Mouse (Mus musculus) G1E (cell line): Measurements from ENCODE around the gene Myo1b. TPM values are rescaled to one million over a fixed set of nuclear protein-coding genes. Genes with fewer than 3 reads are reported as not detected.

Experiments used
- ATAC-seq: 2 replicates; pipeline ENCODE4 v1.8.0; 2016; ENCODE audit warnings: mild to moderate bottlenecking; ENCODE audit not compliant: insufficient number of reproducible peaks, poor library complexity, low FRiP score, severe bottlenecking; ENCODE audit errors: extremely low read depth
- DNase-seq: peaks from one replicate; pipeline ENCODE4 v3.0.0; 2012; ENCODE audit warnings: low spot score
- H3K27me3 ChIP-seq: 2 replicates; pipeline ENCODE4 v1.6.1; 2012; ENCODE audit warnings: mild to moderate bottlenecking, low read length, inconsistent platforms; ENCODE audit not compliant: insufficient read depth
- H3K36me3 ChIP-seq: replicated peaks from 2 replicates; pipeline ENCODE3; 2012; ENCODE audit warnings: mild to moderate bottlenecking, inconsistent platforms
- H3K4me1 ChIP-seq: 2 replicates; pipeline ENCODE4 v1.6.1; 2012; ENCODE audit warnings: low read depth, low read length, inconsistent platforms, mixed read lengths; ENCODE audit not compliant: insufficient read depth
- H3K4me3 ChIP-seq: 2 replicates; pipeline ENCODE4 v1.5.1; 2012; ENCODE audit warnings: low read depth, mild to moderate bottlenecking, inconsistent platforms, low read length, moderate library complexity, mixed read lengths
- H3K9me3 ChIP-seq: replicated peaks from 2 replicates; pipeline ENCODE4 v1.6.1; 2012; ENCODE audit warnings: inconsistent platforms
- CTCF ChIP-seq: IDR thresholded peaks from 2 replicates; pipeline ENCODE4 v1.5.1; 2012; ENCODE audit warnings: low read depth, low read length, inconsistent platforms, mixed read lengths
- GATA1 ChIP-seq: IDR thresholded peaks from 2 replicates; pipeline ENCODE4 v1.6.1; 2012; ENCODE audit warnings: borderline replicate concordance, low read length, inconsistent platforms, mixed read lengths
- GATA2 ChIP-seq: IDR thresholded peaks from 2 replicates; pipeline ENCODE4 v1.6.1; 2012; ENCODE audit warnings: low read depth, low read length, inconsistent platforms, borderline replicate concordance
- POLR2AphosphoS5 ChIP-seq: IDR thresholded peaks from 2 replicates; pipeline ENCODE4 v1.6.1; 2012; ENCODE audit warnings: low read depth, low read length, inconsistent platforms; ENCODE audit not compliant: insufficient replicate concordance
- TAL1 ChIP-seq: conservative IDR thresholded peaks from 2 replicates; pipeline ENCODE4 v1.6.1; 2012; ENCODE audit warnings: low read depth, low read length, inconsistent platforms, mixed read lengths
- polyA plus RNA-seq: library from polyadenylated mRNA; stranded (reverse); fragments of >175 nt; gene quantifications from 2 replicates; pipeline ENCODE4 v1.2.3, GENCODE M21; 2012
- total RNA-seq, 2 experiments: library from RNA; stranded (forward) in 1 of 2; stranded (reverse) in 1 of 2; fragments of 200-1000 nt in 1 of 2; fragments of >200 nt in 1 of 2; fragmentation: Nextera tagmentation in 1 of 2; gene quantifications; 2 replicates each; pipeline ENCODE4 v1.2.3; 2014 to 2017

Gene Myo1b
- total and polyA plus RNA-seq, 3 experiments, result 0.98 TPM; not detected in 2

DNA sequence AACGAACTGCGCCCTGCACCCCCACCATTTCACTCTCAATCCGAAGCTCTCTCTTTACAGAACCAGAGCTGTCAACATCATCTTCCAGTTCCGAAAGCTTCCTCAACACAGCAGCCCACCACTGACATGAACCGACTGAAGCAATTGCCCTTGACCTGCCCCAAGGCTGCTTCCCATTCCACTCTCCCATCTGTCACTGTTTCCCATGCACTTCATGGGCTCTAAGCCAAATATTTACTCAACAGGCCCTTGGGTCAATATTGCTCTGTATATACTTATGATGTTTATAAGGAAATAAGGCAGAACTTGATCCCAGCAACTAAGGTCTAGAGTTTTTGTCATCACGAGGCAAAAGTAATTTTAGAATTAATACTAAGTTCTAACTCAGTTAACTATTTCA, 133.8 kb downstream of the Myo1b start:
- TF ChIP-seq GATA2, result no peak
- no peak for TF ChIP-seq GATA1
- TF ChIP-seq TAL1, result no peak
- no peak for TF ChIP-seq CTCF
- TF ChIP-seq POLR2AphosphoS5, result no peak
- DNase-seq, result no peak
- peaks cover 3% of the 10 kb centered on the region; the same call in 1 of the 2 replicates for H3K27me3 ChIP-seq
- H3K4me1 ChIP-seq, result no peaks in the 10 kb centered on the region
- H3K36me3 ChIP-seq, result no peaks in the 10 kb centered on the region
- H3K9me3 ChIP-seq, result no peaks in the 10 kb centered on the region
- ATAC-seq, result no peak
- no peak overlapping the region for H3K4me3 ChIP-seq

DNA sequence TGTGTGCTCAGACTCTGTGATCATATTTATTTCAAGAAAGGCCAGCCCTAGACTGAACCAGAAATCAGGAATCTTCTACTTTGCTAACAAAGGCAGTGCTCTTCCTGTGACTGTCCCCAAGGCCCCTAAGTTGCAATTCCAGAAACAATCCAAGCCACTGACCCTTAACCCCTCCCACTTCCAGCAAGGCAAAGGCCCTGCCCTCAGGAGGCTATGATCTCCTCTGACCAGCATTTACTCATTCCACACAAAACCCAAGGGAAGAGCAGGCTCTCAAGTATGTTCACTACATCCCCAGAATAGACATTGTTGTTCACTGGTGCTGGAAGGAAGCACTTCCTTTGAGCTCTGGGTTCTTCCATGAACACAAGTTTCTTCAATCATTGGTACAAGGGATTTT, 135.5 kb downstream of the Myo1b start:
- DNase-seq (no peak), ATAC-seq (no peak)
- Histone ChIP-seq H3K4me3 (no peak overlapping the region), H3K27me3 (peaks cover 3% of the 10 kb centered on the region; the same call in 1 of the 2 replicates), H3K4me1 (no peaks in the 10 kb centered on the region), H3K9me3 (no peaks in the 10 kb centered on the region), H3K36me3 (no peaks in the 10 kb centered on the region)
- TF ChIP-seq TAL1 (no peak), POLR2AphosphoS5 (no peak), GATA1 (no peak), CTCF (no peak), GATA2 (no peak)

DNA sequence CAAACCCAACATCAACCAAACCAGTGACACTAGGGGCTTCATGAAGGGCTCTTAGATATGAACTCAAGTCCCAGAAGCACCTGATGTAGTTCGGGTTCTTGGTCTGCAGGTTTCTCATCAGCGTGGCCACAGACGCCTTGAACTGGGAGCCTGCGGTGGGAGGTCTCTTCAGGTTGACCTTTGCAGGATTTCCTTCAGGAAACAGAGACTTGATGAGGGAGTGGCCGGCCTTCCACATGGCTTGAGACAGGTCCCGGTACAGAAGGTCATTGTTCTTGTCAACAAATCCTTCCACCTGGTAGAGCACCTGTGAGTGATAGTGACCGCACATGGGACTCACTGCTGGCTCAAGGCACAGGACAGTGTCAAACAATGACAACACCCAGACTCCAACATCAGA, 137.6 kb downstream of the Myo1b start:
- no peaks in the 10 kb centered on the region for H3K9me3 ChIP-seq
- H3K27me3 ChIP-seq, result peaks cover 3% of the 10 kb centered on the region; the same call in 1 of the 2 replicates
- no peak overlapping the region for H3K4me3 ChIP-seq
- H3K36me3 ChIP-seq, result no peaks in the 10 kb centered on the region
- TF ChIP-seq CTCF, result no peak
- no peak for TF ChIP-seq POLR2AphosphoS5
- TF ChIP-seq GATA1, result no peak
- TF ChIP-seq GATA2, result no peak
- no peak for TF ChIP-seq TAL1
- ATAC-seq, result no peak
- H3K4me1 ChIP-seq, result no peaks in the 10 kb centered on the region
- no peak for DNase-seq

DNA sequence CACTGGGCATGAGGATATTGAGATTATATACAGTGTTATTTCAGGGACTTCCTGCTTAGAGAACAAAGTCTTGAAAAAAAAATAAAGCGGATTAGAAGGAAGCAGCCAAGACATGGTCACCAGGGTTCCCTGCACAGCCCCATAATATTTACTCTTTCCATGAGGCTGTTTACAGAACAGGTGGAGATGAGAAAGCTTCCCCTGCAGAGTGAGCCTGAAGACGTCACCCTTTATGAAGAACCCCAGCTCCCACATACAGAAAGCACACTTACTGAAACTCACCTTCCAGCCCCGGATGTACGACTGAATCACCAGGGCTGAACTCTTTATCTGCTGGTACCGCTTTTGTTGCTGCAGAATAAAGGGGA, 145.4 kb downstream of the Myo1b start:
- no peak overlapping the region for H3K4me3 ChIP-seq
- DNase-seq (no peak), ATAC-seq (no peak)
- H3K4me1 ChIP-seq, result no peaks in the 10 kb centered on the region
- no peak for TF ChIP-seq GATA1
- no peak for TF ChIP-seq CTCF
- TF ChIP-seq POLR2AphosphoS5, result no peak
- no peak for TF ChIP-seq TAL1
- TF ChIP-seq GATA2, result no peak
- no peaks in the 10 kb centered on the region for H3K36me3 ChIP-seq
- H3K9me3 ChIP-seq, result no peaks in the 10 kb centered on the region
- no peaks in the 10 kb centered on the region; the same call in 1 of the 2 replicates for H3K27me3 ChIP-seq

DNA sequence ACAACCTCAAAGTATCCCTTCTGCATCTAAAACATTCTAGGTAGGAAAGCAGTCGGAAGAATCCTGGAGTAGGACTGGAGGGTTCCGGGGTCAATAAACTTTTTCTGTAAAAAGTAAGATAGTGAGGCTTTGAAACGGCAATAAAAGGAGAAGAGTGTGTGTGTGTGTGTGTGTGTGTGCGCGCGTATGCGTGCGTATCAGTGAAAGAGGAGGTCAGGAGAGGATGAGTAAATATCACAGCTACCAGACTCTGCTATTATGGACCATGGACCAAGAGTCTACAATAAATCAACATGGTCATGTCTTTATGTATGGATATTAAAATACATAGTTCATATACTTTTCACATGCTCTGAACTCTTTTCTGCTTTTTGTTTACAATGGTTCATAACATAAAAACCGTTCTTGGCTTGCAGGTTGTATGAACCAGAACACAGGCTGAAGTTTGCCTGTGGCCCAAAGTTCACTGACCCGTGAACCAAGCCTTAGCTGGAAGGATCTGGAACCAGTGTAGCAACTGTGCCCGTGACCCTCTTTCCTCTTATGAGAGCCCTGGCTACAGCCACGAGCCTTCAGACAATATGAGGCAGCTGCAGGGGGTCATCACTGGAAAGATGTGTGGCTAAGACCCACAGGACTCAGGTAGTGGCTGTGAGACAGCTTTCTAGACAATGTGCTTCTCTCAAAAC, 145.9 kb downstream of the Myo1b start:
- no peak overlapping the region for H3K4me3 ChIP-seq
- DNase-seq (no peak), ATAC-seq (no peak)
- no peaks in the 10 kb centered on the region; the same call in 1 of the 2 replicates for H3K27me3 ChIP-seq
- no peaks in the 10 kb centered on the region for H3K4me1 ChIP-seq
- TF ChIP-seq CTCF (no peak), POLR2AphosphoS5 (no peak), GATA1 (no peak), TAL1 (no peak), GATA2 (no peak)
- H3K9me3 ChIP-seq, result no peaks in the 10 kb centered on the region
- H3K36me3 ChIP-seq, result no peaks in the 10 kb centered on the region

DNA sequence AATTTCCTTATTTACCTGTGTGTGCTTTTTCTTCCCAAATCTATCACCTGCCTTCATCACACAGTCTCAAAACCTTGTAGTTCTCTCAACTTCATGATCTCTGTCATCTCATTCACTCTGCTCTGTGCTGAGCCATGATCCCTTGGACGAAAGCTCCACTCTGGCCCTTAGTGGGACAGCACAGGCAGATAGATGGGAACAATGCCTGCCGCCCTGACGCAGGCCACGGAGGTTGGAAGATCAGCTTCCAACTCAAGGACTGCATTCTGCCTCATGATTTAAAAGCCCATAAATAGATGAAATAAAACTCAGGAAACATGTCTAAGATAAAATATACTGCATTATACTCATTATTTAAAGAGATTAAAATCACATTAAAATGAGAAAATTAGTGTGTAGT, 149.6 kb downstream of the Myo1b start:
- TF ChIP-seq TAL1 (no peak), GATA2 (no peak), POLR2AphosphoS5 (no peak), CTCF (no peak), GATA1 (no peak)
- Histone ChIP-seq H3K4me3 (no peak overlapping the region), H3K9me3 (no peaks in the 10 kb centered on the region), H3K36me3 (no peaks in the 10 kb centered on the region), H3K4me1 (no peaks in the 10 kb centered on the region), H3K27me3 (no peaks in the 10 kb centered on the region; the same call in 1 of the 2 replicates)
- DNase-seq (no peak), ATAC-seq (no peak)

DNA sequence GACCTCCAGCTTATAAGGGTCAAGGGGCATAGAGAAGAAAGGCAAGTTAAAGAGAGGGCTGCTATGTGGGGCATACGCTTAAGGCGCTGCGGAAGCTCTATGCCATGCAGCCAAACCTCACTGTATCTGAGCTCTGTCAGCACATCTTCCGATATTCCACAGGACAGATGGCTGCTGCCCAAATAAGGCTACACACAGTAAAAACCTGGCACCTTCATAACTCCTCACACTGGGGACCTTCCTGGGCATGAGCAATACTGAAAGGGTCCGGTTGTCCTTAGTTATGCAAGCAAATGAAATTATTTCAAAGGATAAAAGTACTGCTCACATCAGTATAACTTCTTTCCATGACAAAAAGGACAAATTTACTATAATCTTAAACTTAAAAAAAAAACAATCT, 150.7 kb downstream of the Myo1b start:
- no peaks in the 10 kb centered on the region for H3K36me3 ChIP-seq
- H3K9me3 ChIP-seq, result no peaks in the 10 kb centered on the region
- no peak for ATAC-seq
- H3K27me3 ChIP-seq, result no peaks in the 10 kb centered on the region; the same call in 1 of the 2 replicates
- TF ChIP-seq TAL1, result no peak
- H3K4me3 ChIP-seq, result no peak overlapping the region
- DNase-seq, result no peak
- no peaks in the 10 kb centered on the region for H3K4me1 ChIP-seq
